Mouse (Mus musculus) gastrocnemius, adult 2 months (tissue): ENCODE measurements around the gene Ugt1a5. TPM values are rescaled to one million over a fixed set of nuclear protein-coding genes. Genes with fewer than 3 reads are reported as not detected.
"Not testable (repeated sequence)": the region's sequence is repeated elsewhere in the genome, so short reads cannot be mapped to it uniquely, and the experiment has no call there.

ENCODE experiments used
- DNase-seq: peaks from one replicate; pipeline ENCODE4 v3.0.0; 2022
- H3K27ac ChIP-seq: fragments of 200-600 bp; 2 replicates; pipeline ENCODE4 v1.8.1; 2022; ENCODE audit warnings: mild to moderate bottlenecking
- H3K4me3 ChIP-seq: fragments of 200-600 bp; 2 replicates; pipeline ENCODE4 v1.8.1; 2022; ENCODE audit warnings: mild to moderate bottlenecking, moderate library complexity
- CTCF ChIP-seq: fragments of 200-600 bp; IDR thresholded peaks from 2 replicates; pipeline ENCODE4 v1.8.1; 2022; ENCODE audit warnings: antibody characterized with exemption, mild to moderate bottlenecking, moderate library complexity
- intact Hi-C: fragments of 180-260 bp; cut with DNase I; formaldehyde crosslinking; loops from one replicate; pipeline ENCODE4 v1.15.1; 2025
- total RNA-seq, 2 experiments: library from RNA; stranded (reverse); gene quantifications; 2 replicates each; pipeline ENCODE4 v1.2.3; 2021

Gene Ugt1a5
- total RNA-seq, 2 experiments from 2014 or later: 0.14 to 0.23 TPM

DNA sequence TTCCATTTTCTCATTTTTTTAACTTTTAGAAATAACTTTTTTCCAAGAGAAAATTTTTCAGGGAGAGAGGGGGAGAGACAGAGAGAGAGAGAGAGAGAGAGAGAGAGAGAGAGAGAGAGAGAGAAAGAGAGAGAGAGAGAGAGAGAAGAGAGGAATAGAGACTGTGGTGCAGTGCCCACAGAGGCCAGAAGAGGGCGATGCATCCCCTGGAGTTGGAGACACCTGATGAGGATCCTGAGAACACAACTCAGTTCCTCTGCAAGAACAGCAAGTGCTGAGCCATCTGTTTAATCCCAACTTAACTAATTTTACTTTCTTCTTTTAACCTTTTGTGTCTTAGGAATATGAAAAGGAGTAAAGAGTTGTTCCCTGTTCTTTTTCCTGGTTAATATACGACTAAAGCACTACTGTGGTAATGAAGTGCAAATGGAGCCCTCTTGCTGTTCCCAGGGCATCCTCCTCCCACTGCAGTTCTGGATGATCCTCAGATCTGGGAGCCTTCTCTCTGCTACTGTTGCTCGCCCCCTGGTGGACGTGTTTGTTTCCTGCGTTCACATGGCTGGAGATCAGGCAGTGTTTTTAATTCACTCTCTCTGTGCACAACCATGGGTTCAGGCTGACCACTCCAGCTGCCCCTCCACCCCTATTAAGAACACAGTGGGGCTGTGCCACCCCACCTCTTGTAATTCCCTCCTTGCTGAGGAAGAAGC, 21.7 kb upstream of the Ugt1a5 start:
- intact Hi-C loops, H3K27ac ChIP-seq, H3K4me3 ChIP-seq: not testable (repeated sequence)
- TF ChIP-seq CTCF: peak; percentile 37
- DNase-seq: peak; percentile 31

DNA sequence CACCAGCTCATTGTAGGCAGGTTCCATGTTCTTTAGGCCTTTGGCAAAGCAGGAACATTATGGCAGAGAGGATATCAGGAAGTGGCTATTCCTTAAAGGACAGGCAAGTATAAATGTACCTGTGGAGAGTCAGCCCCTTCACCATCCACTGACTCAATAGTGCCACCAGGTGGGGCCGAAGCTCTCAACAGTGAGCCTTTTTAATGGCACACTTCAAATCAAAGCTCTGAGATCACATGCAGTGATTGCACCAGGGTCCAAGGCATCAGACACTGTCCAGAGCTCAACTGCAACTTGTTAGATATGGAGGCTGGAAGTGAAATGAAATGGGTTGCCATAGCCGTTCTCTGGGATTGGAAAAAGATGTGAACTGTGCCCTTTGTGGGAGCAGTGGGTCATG, 20.5 kb upstream of the Ugt1a5 start:
- DNase-seq, H3K27ac ChIP-seq, intact Hi-C loops, H3K4me3 ChIP-seq: not testable (repeated sequence)

DNA sequence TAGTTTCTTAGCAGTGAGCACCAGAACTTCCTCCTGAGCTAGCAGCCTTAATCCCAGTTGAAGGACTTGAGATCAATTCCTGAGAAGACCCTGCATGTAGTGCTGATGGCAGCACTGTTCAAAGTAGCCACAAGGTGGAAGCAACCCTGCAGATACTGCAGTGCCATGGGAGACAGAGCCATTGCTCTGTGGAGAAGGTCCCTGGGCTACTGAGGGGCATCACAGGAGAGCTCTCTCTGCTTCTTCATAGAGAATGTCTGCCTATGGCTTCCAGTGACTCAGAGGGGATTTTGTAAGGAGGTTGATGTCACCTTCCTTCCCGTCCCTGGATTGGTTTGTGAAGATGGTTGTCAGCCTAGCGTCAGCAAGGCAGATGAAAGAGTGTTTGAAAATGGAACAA, 15.7 kb upstream of the Ugt1a5 start:
- DNase-seq, H3K27ac ChIP-seq, H3K4me3 ChIP-seq, intact Hi-C loops: not testable (repeated sequence)

DNA sequence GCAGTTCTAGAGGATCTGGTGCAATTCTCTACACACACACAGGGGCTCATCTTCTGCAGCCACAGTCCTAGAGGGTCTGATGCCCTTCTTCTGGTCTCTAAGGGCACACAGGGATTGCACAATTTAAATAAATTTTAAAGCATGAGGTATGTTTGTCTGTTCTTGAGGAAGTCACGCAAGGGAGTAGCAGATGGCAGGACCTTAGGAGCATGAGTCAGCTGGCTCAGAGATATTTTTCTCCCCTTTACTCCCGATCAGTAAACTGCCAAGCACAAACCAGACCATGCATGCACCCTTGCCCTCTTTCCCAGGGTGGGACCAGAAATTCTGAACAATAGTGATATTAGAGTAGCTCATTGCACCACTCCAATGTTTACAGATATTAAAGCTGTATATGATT, 7.4 kb upstream of the Ugt1a5 start:
- no peak for DNase-seq
- TF ChIP-seq CTCF: no peak
- intact Hi-C loops: no loop called here
- Histone ChIP-seq H3K27ac (no peak overlapping the region), H3K4me3 (no peak overlapping the region)

DNA sequence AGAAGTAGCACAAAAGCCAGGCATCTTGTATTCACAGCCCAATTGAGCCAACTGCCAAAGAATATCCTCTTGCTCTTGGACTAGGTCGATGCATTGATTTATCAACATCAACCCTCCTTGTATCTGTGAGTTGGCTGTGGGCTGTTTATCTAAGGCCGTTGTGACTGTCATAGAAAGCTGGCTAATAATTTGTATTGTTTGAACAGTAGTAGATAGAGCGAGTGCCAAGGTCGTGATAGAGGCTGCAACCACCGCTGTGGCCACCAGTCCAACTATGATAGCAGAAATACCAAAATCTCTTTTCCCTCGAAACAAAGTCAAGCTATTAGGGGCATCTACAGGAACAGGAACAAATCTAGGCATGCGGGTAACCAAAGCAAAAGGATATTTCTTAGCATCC, 6.4 kb downstream of the Ugt1a5 start:
- intact Hi-C loops, DNase-seq, H3K4me3 ChIP-seq, H3K27ac ChIP-seq: not testable (repeated sequence)

DNA sequence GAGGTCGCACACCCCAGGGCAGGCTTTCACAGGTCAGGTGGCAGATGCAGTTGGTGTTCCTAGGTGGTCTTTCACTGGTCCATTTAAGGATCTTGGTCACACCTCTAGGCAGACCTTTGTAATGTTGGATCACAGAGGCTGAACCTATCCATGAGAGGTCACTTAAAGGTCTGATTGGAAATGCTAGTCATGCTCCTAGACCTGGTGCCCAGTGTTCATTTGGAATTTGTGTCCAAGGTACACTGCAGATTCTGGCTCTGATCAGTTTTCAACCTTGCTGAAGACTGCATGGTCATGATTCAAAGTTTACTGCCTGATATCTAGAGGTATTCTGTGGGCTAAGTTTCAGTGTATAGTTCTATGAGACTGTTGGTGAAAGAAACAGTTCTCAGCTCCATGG, 13.8 kb downstream of the Ugt1a5 start:
- H3K27ac ChIP-seq: no peak overlapping the region
- no peak for TF ChIP-seq CTCF
- no peak for DNase-seq
- intact Hi-C loops: no loop called here
- no peak overlapping the region for H3K4me3 ChIP-seq

DNA sequence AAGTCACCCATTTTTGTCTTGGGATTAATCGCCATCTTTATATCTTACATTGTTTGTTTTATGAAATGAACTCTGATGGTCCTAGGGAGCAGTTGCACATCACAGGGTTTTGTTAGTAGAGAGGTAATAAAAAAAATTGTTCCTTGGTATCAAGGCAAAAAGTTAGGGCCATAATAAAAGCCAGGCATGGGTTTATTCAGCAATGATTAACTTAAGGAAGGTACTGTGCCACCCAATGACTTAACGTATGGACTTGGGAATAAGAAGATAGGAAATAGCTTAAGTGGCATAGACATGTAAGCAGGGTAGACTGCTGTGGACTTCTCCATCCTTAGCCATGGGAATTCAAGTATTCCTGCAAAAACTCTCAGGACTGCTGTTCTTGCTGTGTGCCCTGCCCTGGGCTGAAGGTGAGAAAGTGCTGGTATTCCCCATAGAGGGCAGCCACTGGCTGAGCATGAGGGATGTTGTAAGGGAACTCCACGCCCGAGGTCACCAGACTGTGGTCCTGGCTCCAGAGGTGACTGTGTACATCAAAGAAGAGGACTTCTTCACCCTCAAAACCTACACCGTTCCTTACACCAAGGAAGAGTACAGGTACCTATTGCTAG, 20.6 kb downstream of the Ugt1a5 start:
- no peak for DNase-seq
- H3K4me3 ChIP-seq: no peak overlapping the region
- intact Hi-C loops: no loop called here
- H3K27ac ChIP-seq: no peak overlapping the region
- no peak for TF ChIP-seq CTCF

DNA sequence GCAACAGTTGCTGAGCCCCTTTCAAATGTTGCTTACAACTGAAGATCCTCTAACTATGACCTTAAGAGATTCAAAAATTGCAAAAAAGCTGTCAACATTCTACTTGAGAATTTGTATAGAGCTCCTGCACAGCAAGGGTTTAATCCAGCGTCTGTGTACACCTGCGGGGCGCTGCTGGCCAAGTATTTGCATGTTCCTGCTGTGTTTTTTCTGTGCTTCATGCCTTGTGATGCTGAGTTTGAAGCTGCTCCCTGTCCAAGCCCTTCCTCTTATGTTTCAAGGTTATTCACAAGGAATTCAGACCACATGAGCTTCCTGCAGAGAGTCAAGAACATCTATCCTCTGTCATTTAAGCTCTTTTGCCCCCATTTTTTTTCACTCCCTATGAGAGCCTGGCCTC, 26.3 kb downstream of the Ugt1a5 start:
- TF ChIP-seq CTCF: no peak
- Histone ChIP-seq H3K27ac (no peak overlapping the region), H3K4me3 (no peak overlapping the region)
- DNase-seq: no peak
- intact Hi-C loops: no loop called here

DNA sequence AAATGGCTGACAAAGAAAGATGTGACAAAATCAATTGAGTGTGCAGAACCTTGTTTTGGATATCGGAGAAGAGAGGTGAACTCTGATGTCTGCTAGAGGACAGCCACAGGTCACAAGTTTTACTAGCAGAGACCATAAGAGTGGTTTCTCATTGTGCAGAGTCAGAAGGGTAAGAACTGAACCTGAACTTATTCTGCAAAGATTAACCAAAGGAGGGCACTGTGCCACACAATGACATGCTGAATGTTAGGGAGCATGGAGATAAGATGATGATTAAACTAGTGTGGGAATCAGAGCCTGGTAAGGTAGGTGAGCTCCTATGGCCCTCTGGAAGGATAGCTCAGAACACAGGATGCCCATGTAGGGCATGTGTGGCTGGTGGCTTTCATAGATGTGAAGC, 29.9 kb downstream of the Ugt1a5 start:
- Histone ChIP-seq H3K27ac (no peak overlapping the region), H3K4me3 (no peak overlapping the region)
- intact Hi-C loops: no loop called here
- DNase-seq: no peak
- no peak for TF ChIP-seq CTCF

DNA sequence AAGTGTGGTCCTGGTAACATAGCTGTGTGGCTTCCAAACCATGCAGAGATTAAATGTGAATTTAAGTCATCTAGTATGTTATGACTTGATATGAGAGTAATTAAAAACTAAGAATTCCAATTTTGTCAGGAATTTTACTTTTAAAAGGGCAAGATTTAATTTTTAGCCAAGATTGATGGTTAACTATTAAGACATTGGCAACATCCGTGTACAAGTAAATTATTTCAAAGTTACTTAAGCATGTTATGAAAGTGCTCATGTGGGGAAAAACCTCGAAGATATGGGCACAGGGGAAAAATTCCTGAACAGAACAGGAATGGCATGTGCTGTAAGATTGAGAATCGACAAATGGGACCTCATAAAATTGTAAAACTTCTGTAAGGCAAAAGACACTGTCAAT, 31.6 kb downstream of the Ugt1a5 start:
- no peak overlapping the region for H3K4me3 ChIP-seq
- no peak for DNase-seq
- intact Hi-C loops: no loop called here
- no peak overlapping the region for H3K27ac ChIP-seq
- no peak for TF ChIP-seq CTCF

DNA sequence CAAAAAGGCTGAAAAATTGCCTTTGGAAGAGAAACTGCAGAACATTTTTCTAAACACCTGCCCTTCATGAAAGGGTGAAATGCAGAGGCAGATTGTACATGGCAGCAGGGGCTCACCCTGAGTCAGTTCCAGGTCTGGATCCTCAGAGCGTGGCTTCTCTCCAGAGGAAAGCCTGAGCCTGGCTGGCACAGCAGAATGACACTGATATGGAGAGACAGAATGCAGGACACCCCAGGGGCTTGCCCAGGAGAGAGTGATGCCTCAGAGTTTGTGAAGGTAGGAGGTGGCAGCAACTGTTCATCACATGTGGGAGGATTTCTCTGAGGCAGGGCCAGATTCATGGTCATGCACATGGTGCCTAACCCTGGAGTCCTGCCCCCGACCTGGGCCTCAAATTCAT, 34.2 kb downstream of the Ugt1a5 start:
- Histone ChIP-seq H3K27ac (no peak overlapping the region), H3K4me3 (no peak overlapping the region)
- no peak for DNase-seq
- no peak for TF ChIP-seq CTCF
- intact Hi-C loops: no loop called here

DNA sequence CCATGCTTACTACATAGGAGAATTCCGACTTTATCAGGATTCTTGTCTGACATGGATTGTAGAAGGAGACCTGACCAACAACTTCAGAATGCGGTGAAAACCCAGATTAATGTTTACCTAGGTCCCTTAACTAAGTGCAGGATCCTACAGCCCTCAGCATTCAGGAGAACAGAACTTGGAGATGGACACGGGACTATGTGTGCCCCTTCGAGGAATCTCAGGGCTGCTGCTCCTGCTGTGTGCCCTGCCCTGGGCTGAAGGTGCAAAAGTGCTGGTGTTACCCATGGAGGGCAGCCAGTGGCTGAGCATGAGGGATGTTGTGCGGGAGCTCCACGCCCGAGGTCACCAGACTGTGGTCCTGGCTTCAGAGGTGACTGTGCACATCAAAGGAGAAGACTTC, 34.6 kb downstream of the Ugt1a5 start, which contains the start of gene Ugt1a2:
Ugt1a2 (plus strand) TSS at position 146 of the 400 bp plus-strand sequence.
- no peak for DNase-seq
- no peak within 1 kb of the TSS for H3K4me3 ChIP-seq
- no peak for TF ChIP-seq CTCF

DNA sequence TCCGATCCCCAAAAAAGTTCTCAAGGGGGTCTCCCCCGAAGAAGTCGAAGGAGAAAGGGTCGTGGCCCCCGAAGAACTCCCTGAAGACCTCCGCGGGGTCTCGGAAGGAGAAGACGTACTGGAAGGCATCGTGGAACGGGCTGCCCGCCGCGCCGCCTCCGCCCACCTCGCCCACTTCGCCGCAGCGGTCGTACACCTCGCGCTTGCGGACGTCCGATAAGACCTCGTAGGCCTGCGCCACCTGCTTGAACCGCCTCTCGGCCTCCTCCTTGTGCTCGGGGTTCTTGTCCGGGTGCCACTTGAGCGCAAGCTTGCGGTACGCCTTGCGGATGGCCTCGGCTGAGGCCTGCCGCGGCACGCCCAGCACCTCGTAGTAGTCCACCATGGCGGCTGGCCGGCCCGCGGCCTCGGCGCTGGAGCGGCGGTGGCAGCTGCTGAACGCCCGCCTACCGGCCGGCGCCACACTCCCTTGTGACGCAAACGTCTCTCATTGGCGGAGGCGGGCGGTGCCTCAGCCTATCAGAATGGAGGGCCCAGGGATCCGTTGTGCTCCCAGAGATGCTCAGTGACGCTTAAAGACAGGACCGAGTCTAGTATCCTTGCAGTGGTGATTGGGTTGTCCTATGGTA, 39.6 kb downstream of the Ugt1a5 start, which contains the start of gene Dnajb3:
Dnajb3 (minus strand) TSS at position 489 of the 629 bp plus-strand sequence.
- peak within 1 kb of the TSS; percentile 72 for H3K4me3 ChIP-seq
- H3K27ac ChIP-seq: peak within 1 kb of the TSS; percentile 43; the same call in 1 of the 2 replicates
- DNase-seq: peak; percentile 81
- intact Hi-C loops: no loop called here
- TF ChIP-seq CTCF: no peak

More for the DNA sequence above, 34.6 kb downstream of the Ugt1a5 start, which contains the start of gene Ugt1a2:
- no peak within 1 kb of the TSS for H3K27ac ChIP-seq
- intact Hi-C loops: no loop called here
